Mouse (Mus musculus): ENCODE measurements around the gene Tsga10ip. TPM values are rescaled to one million over a fixed set of nuclear protein-coding genes. Genes with fewer than 3 reads are reported as not detected.
"Not testable (repeated sequence)": the region's sequence is repeated elsewhere in the genome, so short reads cannot be mapped to it uniquely, and the experiment has no call there.

Gene Tsga10ip
- polyA plus RNA-seq, 1 experiment from 2014 or later, result 1.8 TPM

- H3K4me3 ChIP-seq; H3K9me3 ChIP-seq; H3K27me3 ChIP-seq (ENCODE audit: insufficient read depth, poor library complexity, severe bottlenecking); H3K36me3 ChIP-seq: not testable (repeated sequence)
- peak; percentile 78 for DNase-seq (ENCODE audit: low spot score)
- Histone ChIP-seq H3K4me1 (peaks cover 16% of the 10 kb centered on the region), H3K27ac (peak overlapping the region; percentile 67)
- WGBS, result 65% methylated on average over 4 of the region's 4 CpGs
These were observed 1.3 kb downstream of the Tsga10ip start for GRCm38 (mm10) chr19:5401073-5401472.

- Histone ChIP-seq H3K27ac (no peak overlapping the region), H3K36me3 (no peaks in the 10 kb centered on the region), H3K27me3 (ENCODE audit: insufficient read depth, poor library complexity, severe bottlenecking) (no peaks in the 10 kb centered on the region), H3K4me3 (no peak overlapping the region), H3K4me1 (peaks cover 22% of the 10 kb centered on the region), H3K9me3 (no peaks in the 10 kb centered on the region)
- no peak for DNase-seq (ENCODE audit: low spot score)
- WGBS, result 68% methylated on average over 4 of the region's 4 CpGs
These were observed 7.0 kb downstream of the Tsga10ip start for GRCm38 (mm10) chr19:5395371-5395770.

- Histone ChIP-seq H3K27ac (no peak overlapping the region), H3K27me3 (ENCODE audit: insufficient read depth, poor library complexity, severe bottlenecking) (no peaks in the 10 kb centered on the region), H3K4me1 (peaks cover 30% of the 10 kb centered on the region), H3K4me3 (no peak overlapping the region), H3K36me3 (no peaks in the 10 kb centered on the region), H3K9me3 (no peaks in the 10 kb centered on the region)
- WGBS, result 50% methylated on average over 10 of the region's 10 CpGs
- no peak for DNase-seq (ENCODE audit: low spot score)
These were observed 8.2 kb downstream of the Tsga10ip start for GRCm38 (mm10) chr19:5394168-5394567.

GRCm38 (mm10) chr19:5392892-5393291 lies 9.4 kb downstream of the Tsga10ip start:
- no peak overlapping the region for H3K4me3 ChIP-seq
- H3K9me3 ChIP-seq, result no peaks in the 10 kb centered on the region
- H3K4me1 ChIP-seq, result peaks cover 34% of the 10 kb centered on the region
- no peak for DNase-seq (ENCODE audit: low spot score)
- no peak overlapping the region for H3K27ac ChIP-seq
- no peaks in the 10 kb centered on the region for H3K36me3 ChIP-seq
- WGBS, result 59% methylated on average over 4 of the region's 4 CpGs
- no peaks in the 10 kb centered on the region for H3K27me3 ChIP-seq (ENCODE audit: insufficient read depth, poor library complexity, severe bottlenecking)

DNA sequence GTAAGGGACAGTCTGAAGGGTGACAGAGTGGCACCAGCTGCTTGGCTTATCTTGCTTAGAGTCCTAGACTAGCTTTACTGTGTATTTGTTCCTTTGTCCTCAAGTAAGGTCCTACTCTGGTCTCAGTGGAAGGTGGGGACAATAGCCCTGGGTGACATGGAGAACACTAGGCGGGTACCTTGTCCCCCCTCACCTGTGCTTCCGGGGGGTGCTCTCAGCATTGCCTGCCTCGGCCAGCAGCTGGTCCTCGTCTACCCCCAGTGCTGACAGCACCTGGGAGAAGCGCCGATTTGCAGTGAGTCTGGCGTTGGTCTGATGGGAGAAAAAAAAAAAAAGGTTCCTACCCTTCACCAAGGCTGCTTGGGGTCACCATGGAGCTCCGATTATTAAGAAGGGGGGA lies 11.9 kb downstream of the Tsga10ip start:
- Histone ChIP-seq H3K27me3 (ENCODE audit: insufficient read depth, poor library complexity, severe bottlenecking) (no peaks in the 10 kb centered on the region), H3K4me1 (peaks cover 50% of the 10 kb centered on the region), H3K36me3 (peaks cover 6% of the 10 kb centered on the region; the same call in 1 of the 2 replicates), H3K9me3 (no peaks in the 10 kb centered on the region), H3K27ac (peak overlapping the region; percentile 92), H3K4me3 (peak overlapping the region; percentile 99)
- 66% methylated on average over 8 of the region's 8 CpGs for WGBS
- no peak for DNase-seq (ENCODE audit: low spot score)

DNA sequence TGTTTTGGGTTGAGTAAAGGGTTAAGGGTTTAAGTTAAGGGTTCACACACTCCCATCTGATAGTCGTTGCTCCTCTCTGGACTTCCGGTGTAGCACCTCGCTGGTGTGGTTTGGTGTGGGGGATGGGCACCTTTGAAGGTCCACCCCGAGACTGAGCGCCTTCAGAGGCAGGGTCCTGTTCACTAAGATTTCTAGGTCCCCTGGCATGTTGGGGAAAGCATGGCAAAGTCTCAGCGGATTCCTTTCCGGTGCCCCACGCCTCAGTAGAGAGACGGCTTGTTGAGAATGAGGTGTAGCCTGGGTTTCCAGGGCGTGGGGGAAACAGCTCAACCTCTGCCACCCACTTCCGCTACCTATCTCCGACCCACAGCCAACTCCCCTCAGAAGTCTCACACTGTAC lies 12.7 kb downstream of the Tsga10ip start:
- Histone ChIP-seq H3K27me3 (ENCODE audit: insufficient read depth, poor library complexity, severe bottlenecking) (no peaks in the 10 kb centered on the region), H3K4me1 (peaks cover 45% of the 10 kb centered on the region), H3K4me3 (peak overlapping the region; percentile 99), H3K27ac (peak overlapping the region; percentile 92), H3K36me3 (peaks cover 13% of the 10 kb centered on the region), H3K9me3 (no peaks in the 10 kb centered on the region)
- peak; percentile 85 for DNase-seq (ENCODE audit: low spot score)
- WGBS, result 31% methylated on average over 12 of the region's 12 CpGs

DNA sequence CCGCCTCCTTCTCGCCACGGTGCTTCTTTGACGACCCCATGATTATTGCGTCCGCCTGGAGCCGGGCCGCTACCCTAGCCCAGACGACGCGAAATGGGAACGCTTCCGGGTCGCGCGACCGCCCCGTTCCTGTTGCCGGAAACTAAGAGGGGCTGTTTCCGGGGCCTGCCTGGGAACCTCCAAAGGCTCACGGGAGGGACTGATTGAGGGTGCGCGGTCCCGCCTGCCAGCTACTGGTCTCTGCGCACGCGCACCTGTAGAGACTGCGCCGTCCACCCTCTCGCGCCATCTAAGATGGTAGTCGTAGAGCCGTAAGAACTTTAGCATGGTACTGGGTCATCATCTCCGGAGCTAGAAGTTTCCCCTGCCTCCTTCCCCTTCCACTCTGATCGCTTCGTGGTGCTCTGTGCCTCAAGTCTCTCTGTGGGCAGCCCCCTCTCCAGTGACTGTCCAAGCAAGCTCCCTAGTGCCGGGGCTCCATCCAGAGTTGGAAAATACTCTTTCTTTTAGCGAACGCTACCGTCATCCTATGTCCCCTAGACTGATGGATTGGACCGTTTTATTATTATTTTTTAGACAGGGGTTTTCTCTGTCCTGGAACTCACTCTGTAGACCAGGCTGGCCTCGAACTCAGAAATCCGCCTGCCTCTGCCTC lies 13.6 kb downstream of the Tsga10ip start, which contains the start of gene Sart1:
Gene Sart1, minus strand, starts transcription at position 116 of the 655 bp plus-strand sequence.
- WGBS, result 2% methylated on average over 43 of the region's 43 CpGs
- H3K27me3 ChIP-seq (ENCODE audit: insufficient read depth, poor library complexity, severe bottlenecking), result no peaks in the 10 kb centered on the region

GRCm38 (mm10) chr19:5388011-5388441 lies 14.3 kb downstream of the Tsga10ip start:
- under 1% methylated on average over 43 of the region's 43 CpGs for WGBS
- Histone ChIP-seq H3K9me3 (no peaks in the 10 kb centered on the region), H3K4me3 (peak overlapping the region; percentile 99), H3K27me3 (ENCODE audit: insufficient read depth, poor library complexity, severe bottlenecking) (no peaks in the 10 kb centered on the region), H3K4me1 (peaks cover 40% of the 10 kb centered on the region), H3K27ac (peak overlapping the region; percentile 92), H3K36me3 (peaks cover 30% of the 10 kb centered on the region)
- DNase-seq (ENCODE audit: low spot score), result no peak

More for the DNA sequence above, 13.6 kb downstream of the Tsga10ip start, which contains the start of gene Sart1:
- H3K27ac ChIP-seq, result peak within 1 kb of the TSS; percentile 92
- H3K4me1 ChIP-seq, result peaks cover 40% of the 10 kb centered on the region
- peaks cover 23% of the 10 kb centered on the region for H3K36me3 ChIP-seq
- no peaks in the 10 kb centered on the region for H3K9me3 ChIP-seq
- DNase-seq (ENCODE audit: low spot score), result peak; percentile 98
- H3K4me3 ChIP-seq, result peak within 1 kb of the TSS; percentile 99

GRCm38 (mm10) chr19:5384715-5385114 lies 17.6 kb downstream of the Tsga10ip start:
- H3K27me3 ChIP-seq (ENCODE audit: insufficient read depth, poor library complexity, severe bottlenecking), result no peaks in the 10 kb centered on the region
- no peak overlapping the region for H3K27ac ChIP-seq
- H3K9me3 ChIP-seq, result no peaks in the 10 kb centered on the region
- peaks cover 63% of the 10 kb centered on the region for H3K36me3 ChIP-seq
- H3K4me3 ChIP-seq, result no peak overlapping the region
- DNase-seq (ENCODE audit: low spot score), result no peak
- WGBS, result 87% methylated on average over 8 of the region's 8 CpGs
- H3K4me1 ChIP-seq, result peaks cover 25% of the 10 kb centered on the region

DNA sequence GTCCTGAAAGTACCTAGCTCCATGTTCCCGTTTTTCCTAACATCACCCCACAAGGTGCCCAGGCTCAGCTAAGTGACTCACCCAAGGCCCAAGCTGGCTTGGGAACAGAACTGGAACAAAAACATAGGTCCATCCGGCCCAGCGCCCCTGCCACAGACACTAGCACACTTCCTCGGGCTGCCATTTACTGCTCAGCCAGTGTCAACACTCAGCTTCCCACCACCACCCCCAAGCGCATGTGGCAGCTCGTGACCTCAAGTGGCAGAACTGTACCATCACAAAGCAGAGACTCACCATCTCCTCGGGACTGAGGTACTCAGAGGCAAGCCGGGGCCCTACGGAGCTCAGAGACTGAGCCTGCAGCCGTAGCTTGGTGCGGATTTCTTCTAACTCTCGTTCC lies 19.0 kb downstream of the Tsga10ip start:
- 90% methylated on average over 12 of the region's 12 CpGs for WGBS
- H3K4me1 ChIP-seq, result peaks cover 19% of the 10 kb centered on the region
- H3K9me3 ChIP-seq, result no peaks in the 10 kb centered on the region

GRCm38 (mm10) chr19:5377446-5377845 lies 24.9 kb downstream of the Tsga10ip start:
- Histone ChIP-seq H3K4me3 (no peak overlapping the region), H3K9me3 (no peaks in the 10 kb centered on the region), H3K27ac (no peak overlapping the region), H3K4me1 (peaks cover 11% of the 10 kb centered on the region), H3K27me3 (ENCODE audit: insufficient read depth, poor library complexity, severe bottlenecking) (no peaks in the 10 kb centered on the region), H3K36me3 (peaks cover 76% of the 10 kb centered on the region)
- WGBS, result 87% methylated on average over 1 of the region's 1 CpGs
- no peak for DNase-seq (ENCODE audit: low spot score)

More for the DNA sequence above, 19.0 kb downstream of the Tsga10ip start:
- DNase-seq (ENCODE audit: low spot score), result no peak
- Histone ChIP-seq H3K27me3 (ENCODE audit: insufficient read depth, poor library complexity, severe bottlenecking) (no peaks in the 10 kb centered on the region), H3K27ac (no peak overlapping the region), H3K36me3 (peaks cover 77% of the 10 kb centered on the region), H3K4me3 (no peak overlapping the region)

GRCm38 (mm10) chr19:5374748-5375147 lies 27.6 kb downstream of the Tsga10ip start:
- H3K27me3 ChIP-seq (ENCODE audit: insufficient read depth, poor library complexity, severe bottlenecking), result no peaks in the 10 kb centered on the region
- peaks cover 11% of the 10 kb centered on the region for H3K4me1 ChIP-seq
- peaks cover 74% of the 10 kb centered on the region for H3K36me3 ChIP-seq
- H3K27ac ChIP-seq, result no peak overlapping the region
- 0 out of 2 replicates have a peak overlapping the region, but pooled peaks have one; percentile 1 for H3K4me3 ChIP-seq
- H3K9me3 ChIP-seq, result no peaks in the 10 kb centered on the region
- no peak for DNase-seq (ENCODE audit: low spot score)
- 73% methylated on average over 4 of the region's 4 CpGs for WGBS

- Histone ChIP-seq H3K27ac (no peak overlapping the region), H3K27me3 (ENCODE audit: insufficient read depth, poor library complexity, severe bottlenecking) (no peaks in the 10 kb centered on the region), H3K4me3 (no peak overlapping the region), H3K4me1 (peaks cover 11% of the 10 kb centered on the region), H3K9me3 (no peaks in the 10 kb centered on the region), H3K36me3 (peaks cover 74% of the 10 kb centered on the region)
- WGBS, result 71% methylated on average over 4 of the region's 4 CpGs
- no peak for DNase-seq (ENCODE audit: low spot score)
These were observed 28.1 kb downstream of the Tsga10ip start for GRCm38 (mm10) chr19:5374177-5374576.
